Mouse (Mus musculus): ENCODE results near the gene Capns2.

DNA sequence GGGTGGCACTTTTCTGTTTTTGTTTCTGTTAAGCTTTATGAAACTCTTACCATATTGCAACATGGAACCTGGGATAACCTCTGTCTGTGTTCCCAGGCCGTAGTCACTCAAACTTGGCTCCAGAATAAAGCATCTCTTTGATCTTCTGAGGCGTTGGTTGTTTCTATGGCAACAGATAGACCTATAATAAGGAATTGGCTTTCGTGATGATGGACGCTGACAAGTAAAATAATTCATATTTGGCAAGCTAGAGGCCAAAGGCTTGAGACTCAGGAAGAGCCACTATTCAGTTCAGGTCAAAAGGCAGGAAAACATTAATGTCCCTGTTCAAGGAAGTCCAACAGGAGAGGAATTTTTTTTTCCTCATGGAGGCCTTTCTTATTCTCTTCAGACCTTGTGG is 27.8 kb downstream of the Capns2 start:
- TF ChIP-seq CTCF (IDR thresholded peaks at IDR 0.05) (no peak), POLR2A (IDR thresholded peaks at IDR 0.05; ENCODE audit: insufficient read depth, low read depth, low read length) (no peak), EP300 (IDR thresholded peaks at IDR 0.05; ENCODE audit: insufficient read depth, low read depth, low read length) (no peak)

Data from heart, adult 2 months (tissue).